Mouse (Mus musculus) megakaryocyte, embryonic 14.5 days (primary cell): Measurements from ENCODE around the gene Celf5.

Experiments
- FLI1 ChIP-seq: IDR thresholded peaks from 2 replicates; pipeline ENCODE4 v1.6.1; 2012; ENCODE audit warnings: low read length, inconsistent platforms, mixed read lengths
- GATA1 ChIP-seq: IDR thresholded peaks from 3 replicates; pipeline ENCODE4 v1.6.1; 2012; ENCODE audit warnings: mixed read lengths, low read length, inconsistent platforms, borderline replicate concordance

DNA sequence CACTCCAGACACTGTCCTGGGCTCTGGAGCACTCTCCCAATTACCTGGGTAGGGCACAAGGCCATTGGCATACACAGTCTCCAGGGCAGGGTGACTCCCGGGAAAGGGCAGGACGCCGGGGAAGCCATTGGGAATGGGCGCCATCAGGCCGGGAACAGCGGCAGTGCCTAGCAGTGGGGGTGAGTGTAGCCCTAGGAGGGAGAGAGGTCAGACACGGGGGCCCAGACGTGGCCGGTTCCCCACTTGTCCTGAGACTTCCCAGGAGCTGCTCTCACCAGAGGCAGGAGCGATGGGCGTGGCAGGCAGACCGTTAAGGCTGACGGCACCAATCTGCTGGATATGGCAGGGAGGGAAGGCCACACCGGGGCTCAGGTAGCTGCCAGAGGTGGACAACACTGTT lies 15.6 kb downstream of the Celf5 start:
- TF ChIP-seq GATA1 (no peak), FLI1 (no peak)
